Mouse (Mus musculus): ENCODE results near the gene Sim2. TPM values are rescaled to one million over a fixed set of nuclear protein-coding genes. Genes with fewer than 3 reads are reported as not detected.

The Sim2 gene
- polyA plus RNA-seq, 1 experiment from 2014 or later = 1.1 TPM

DNA sequence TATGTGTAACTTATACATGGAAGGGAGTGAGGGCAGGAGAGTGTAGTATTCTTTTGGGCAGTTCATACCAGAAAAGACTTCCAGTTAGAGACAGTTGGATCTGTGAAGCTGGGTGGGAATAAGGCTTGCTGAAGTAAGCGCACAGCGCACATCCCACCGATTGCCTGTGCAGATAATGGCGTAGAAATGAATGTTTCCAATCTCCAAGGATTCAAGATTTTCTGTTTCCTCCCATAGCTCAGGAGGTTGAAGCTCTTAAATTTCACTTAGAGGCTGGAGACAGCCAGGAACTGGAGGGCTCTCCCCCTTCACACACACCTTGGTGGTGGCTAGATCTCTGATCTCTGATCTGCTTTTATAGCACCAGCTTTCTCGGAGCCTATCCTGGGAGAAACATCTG is 3.1 kb upstream of the Sim2 start:
- Histone ChIP-seq H3K4me3 (replicated peaks) (no peak overlapping the region), H3K9me3 (no peaks in the 10 kb centered on the region), H3K27ac (no peak overlapping the region), H3K27me3 (peaks cover 96% of the 10 kb centered on the region), H3K4me2 (no peak overlapping the region), H3K4me1 (peaks cover 23% of the 10 kb centered on the region), H3K9ac (no peak overlapping the region), H3K36me3 (replicated peaks) (no peaks in the 10 kb centered on the region)
- no peak for ATAC-seq (ENCODE audit: low FRiP score)
- 15% methylated on average over 5 of the region's 5 CpGs for WGBS

DNA sequence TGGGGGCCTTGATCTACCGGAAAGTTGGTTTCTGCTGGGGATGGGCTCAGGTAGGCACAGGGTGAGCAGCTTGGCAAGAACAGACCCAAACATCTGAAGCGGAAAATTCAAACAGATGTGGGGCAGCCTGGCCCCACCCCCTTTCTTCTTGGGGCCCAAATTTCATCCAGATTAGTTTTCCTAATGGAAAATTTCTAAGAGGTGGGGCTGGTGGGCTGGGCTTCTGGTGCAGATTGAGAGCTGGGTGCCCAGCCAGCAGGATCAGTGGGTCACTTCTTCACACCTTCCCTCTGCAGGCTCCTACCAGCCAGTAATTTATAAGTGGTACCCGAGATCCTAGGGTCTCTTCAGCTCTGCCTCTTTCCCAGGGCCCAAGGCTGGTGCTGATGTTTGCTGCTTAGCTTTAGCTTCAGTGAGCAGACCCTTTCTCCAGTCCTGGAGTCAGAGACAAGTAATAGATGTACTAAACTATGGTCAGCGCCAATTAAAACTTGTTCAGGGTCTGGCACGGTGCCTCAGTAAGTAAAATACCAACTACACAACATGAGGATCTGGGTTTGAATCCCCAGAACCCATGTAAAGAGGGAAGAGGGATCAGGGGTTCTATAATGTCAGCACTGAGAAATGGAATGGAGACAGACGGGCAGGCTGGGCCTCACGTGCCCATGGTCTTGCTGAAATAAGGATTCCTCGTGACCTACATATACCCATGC is 2.6 kb upstream of the Sim2 start:
- peaks cover 96% of the 10 kb centered on the region for H3K27me3 ChIP-seq
- no peak overlapping the region for H3K9ac ChIP-seq
- peaks cover 24% of the 10 kb centered on the region for H3K4me1 ChIP-seq
- WGBS = 3% methylated on average over 8 of the region's 8 CpGs
- no peak overlapping the region for H3K27ac ChIP-seq
- no peaks in the 10 kb centered on the region for H3K36me3 ChIP-seq (replicated peaks)
- H3K9me3 ChIP-seq = no peaks in the 10 kb centered on the region
- H3K4me2 ChIP-seq = no peak overlapping the region
- H3K4me3 ChIP-seq (replicated peaks) = no peak overlapping the region
- ATAC-seq (ENCODE audit: low FRiP score) = no peak

- Histone ChIP-seq H3K27me3 (peaks cover 96% of the 10 kb centered on the region), H3K9ac (no peak overlapping the region), H3K27ac (no peak overlapping the region), H3K36me3 (replicated peaks) (no peaks in the 10 kb centered on the region), H3K4me1 (peaks cover 29% of the 10 kb centered on the region), H3K9me3 (no peaks in the 10 kb centered on the region), H3K4me2 (no peak overlapping the region), H3K4me3 (replicated peaks) (no peak overlapping the region)
- no peak for ATAC-seq (ENCODE audit: low FRiP score)
- under 1% methylated on average over 46 of the region's 46 CpGs for WGBS
Observed at GRCm38 (mm10) chr16:94082960-94083847, 1.5 kb upstream of the Sim2 start.

DNA sequence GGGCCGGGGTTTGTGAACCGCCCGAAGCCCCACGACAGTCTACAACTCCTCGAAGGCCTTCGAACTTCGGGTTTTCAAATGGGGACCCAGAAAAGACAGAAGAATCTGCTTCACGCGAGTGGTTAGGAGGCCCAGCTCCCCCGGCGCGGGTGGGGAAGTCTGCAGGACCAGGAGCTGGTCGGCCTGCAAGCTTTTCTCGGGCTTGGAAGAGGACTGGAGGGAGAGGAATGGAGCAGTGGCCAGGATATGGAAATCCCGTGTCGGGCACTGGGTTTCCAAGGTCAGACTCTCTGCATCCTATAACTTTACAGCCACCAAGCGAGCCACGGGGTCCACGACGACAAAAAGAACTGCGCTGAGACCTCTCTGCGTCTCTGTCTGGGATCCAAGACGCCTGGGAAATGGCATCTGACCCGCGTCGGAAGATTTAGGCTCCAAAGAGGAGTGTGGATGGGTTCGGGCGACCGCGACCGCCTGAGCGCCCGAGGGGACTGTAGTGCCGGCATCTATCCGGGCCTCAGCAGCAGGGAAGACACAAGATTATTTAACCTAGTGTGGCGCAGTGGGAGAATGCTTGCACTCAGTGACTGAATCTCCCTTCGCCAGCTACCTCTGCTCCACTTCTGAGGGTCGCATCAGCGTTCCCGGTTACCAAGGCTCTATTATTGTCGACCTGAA is 744 bp upstream of the Sim2 start:
- ATAC-seq (ENCODE audit: low FRiP score) = no peak
- no peaks in the 10 kb centered on the region for H3K9me3 ChIP-seq
- H3K4me2 ChIP-seq = 0 out of 2 replicates have a peak overlapping the region, but pooled peaks have one; percentile 52
- no peak overlapping the region for H3K9ac ChIP-seq
- H3K27me3 ChIP-seq = peaks cover 96% of the 10 kb centered on the region
- no peak overlapping the region for H3K27ac ChIP-seq
- peak overlapping the region; percentile 38 for H3K4me3 ChIP-seq (replicated peaks)
- no peaks in the 10 kb centered on the region for H3K36me3 ChIP-seq (replicated peaks)
- H3K4me1 ChIP-seq = peaks cover 29% of the 10 kb centered on the region
- WGBS = under 1% methylated on average over 41 of the region's 41 CpGs

GRCm38 (mm10) chr16:94085603-94086285 is 1.0 kb downstream of the Sim2 start:
- WGBS = under 1% methylated on average over 57 of the region's 57 CpGs
- peaks cover 99% of the 10 kb centered on the region for H3K27me3 ChIP-seq
- H3K4me1 ChIP-seq = peaks cover 23% of the 10 kb centered on the region
- H3K9me3 ChIP-seq = no peaks in the 10 kb centered on the region
- no peaks in the 10 kb centered on the region for H3K36me3 ChIP-seq (replicated peaks)
- no peak overlapping the region; the same call in 1 of the 2 replicates for H3K27ac ChIP-seq
- peak overlapping the region; percentile 25; the same call in 1 of the 2 replicates for H3K9ac ChIP-seq
- no peak for ATAC-seq (ENCODE audit: low FRiP score)
- H3K4me2 ChIP-seq = peak overlapping the region; percentile 52
- peak overlapping the region; percentile 38 for H3K4me3 ChIP-seq (replicated peaks)

DNA sequence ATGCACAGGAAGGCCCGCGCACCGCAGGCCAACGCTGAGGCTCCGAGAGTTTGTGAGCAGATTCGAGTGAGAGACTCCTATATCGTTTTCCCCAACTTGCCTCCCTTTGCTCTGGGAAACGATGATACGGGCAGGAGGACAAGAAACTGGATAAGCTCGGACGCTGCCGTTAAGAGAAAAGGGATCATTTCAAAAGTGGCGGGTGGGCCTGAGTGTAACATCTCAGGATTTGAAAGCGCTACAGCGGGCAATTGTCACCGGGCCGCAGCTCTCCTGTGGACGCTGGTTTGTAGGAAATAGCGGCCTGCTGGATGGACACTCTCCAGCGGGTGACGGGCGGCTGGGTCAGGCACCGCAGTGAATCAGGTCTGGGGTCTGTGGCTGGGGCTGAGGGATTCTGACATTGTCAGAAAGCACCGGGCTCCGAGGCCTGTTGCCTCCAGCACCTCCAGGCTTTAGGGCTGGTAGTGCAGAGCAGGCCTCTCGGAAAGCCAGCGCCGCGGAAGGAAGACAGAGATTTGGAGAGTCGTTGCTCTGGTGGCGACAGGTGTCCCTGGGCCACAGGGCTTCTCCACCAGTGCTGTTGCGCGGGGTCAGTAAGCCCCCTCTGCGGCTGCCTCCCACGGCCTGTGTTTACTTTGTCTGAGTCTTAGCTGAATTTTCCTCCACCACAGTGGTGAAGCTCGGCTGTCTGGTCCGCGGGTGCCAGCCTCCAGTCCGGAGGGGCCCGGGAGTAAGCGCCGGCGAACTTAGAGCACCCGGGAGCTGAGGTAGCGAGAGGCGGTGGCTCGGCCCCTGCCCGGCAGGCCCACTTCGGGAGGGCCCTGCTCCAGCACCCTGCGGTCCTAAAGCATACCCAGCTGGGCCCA is 2.2 kb downstream of the Sim2 start:
- H3K27ac ChIP-seq = no peak overlapping the region
- H3K9me3 ChIP-seq = no peaks in the 10 kb centered on the region
- no peak for ATAC-seq (ENCODE audit: low FRiP score)
- no peak overlapping the region for H3K9ac ChIP-seq
- H3K27me3 ChIP-seq = peaks cover 99% of the 10 kb centered on the region
- H3K36me3 ChIP-seq (replicated peaks) = no peaks in the 10 kb centered on the region
- H3K4me3 ChIP-seq (replicated peaks) = peak overlapping the region; percentile 18
- peaks cover 23% of the 10 kb centered on the region for H3K4me1 ChIP-seq
- no peak overlapping the region for H3K4me2 ChIP-seq
- under 1% methylated on average over 50 of the region's 50 CpGs for WGBS

DNA sequence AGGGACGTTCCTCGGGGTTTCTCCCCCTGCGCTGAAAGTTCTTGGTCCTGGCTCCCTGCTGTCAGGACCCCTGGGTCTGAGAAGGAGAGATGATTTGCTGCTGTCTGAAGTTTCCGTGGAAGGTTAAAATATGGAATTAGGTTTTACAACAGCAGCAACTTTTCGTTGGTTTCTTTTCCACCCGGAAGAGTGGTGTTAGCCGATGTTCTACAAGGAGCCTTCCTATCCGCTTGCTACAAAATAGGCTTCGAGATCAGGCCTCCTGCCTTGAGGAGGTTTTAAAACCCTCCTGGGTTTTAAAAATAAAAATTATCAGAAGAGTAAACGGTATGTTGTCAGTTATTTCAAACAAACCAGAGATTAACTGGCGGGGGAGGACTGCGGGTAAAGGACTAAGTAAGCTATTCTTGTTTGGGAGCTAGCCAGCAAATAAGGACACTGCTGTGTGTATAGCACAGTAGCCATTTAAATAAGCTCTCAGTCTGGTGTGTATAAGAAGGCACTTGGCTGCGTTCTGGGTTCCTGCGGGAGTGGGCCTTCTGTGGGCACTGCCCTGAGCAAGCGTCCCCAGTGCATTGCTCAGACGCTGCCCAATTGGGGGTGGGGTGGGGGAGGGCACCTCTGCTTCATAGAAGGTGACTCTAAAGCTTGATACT is 3.0 kb downstream of the Sim2 start:
- H3K9me3 ChIP-seq = no peaks in the 10 kb centered on the region
- 1% methylated on average over 16 of the region's 16 CpGs for WGBS
- no peak overlapping the region for H3K9ac ChIP-seq
- peak overlapping the region; percentile 18 for H3K4me3 ChIP-seq (replicated peaks)
- H3K27ac ChIP-seq = no peak overlapping the region
- ATAC-seq (ENCODE audit: low FRiP score) = no peak
- no peaks in the 10 kb centered on the region for H3K36me3 ChIP-seq (replicated peaks)
- H3K4me2 ChIP-seq = no peak overlapping the region
- H3K27me3 ChIP-seq = peaks cover 99% of the 10 kb centered on the region
- H3K4me1 ChIP-seq = peaks cover 23% of the 10 kb centered on the region

GRCm38 (mm10) chr16:94088226-94088748 is 3.6 kb downstream of the Sim2 start:
- Histone ChIP-seq H3K9ac (no peak overlapping the region), H3K4me1 (peaks cover 23% of the 10 kb centered on the region), H3K4me3 (replicated peaks) (no peak overlapping the region), H3K9me3 (no peaks in the 10 kb centered on the region), H3K4me2 (no peak overlapping the region), H3K27me3 (peaks cover 99% of the 10 kb centered on the region), H3K27ac (no peak overlapping the region), H3K36me3 (replicated peaks) (no peaks in the 10 kb centered on the region)
- WGBS = 2% methylated on average over 11 of the region's 11 CpGs
- ATAC-seq (ENCODE audit: low FRiP score) = no peak

DNA sequence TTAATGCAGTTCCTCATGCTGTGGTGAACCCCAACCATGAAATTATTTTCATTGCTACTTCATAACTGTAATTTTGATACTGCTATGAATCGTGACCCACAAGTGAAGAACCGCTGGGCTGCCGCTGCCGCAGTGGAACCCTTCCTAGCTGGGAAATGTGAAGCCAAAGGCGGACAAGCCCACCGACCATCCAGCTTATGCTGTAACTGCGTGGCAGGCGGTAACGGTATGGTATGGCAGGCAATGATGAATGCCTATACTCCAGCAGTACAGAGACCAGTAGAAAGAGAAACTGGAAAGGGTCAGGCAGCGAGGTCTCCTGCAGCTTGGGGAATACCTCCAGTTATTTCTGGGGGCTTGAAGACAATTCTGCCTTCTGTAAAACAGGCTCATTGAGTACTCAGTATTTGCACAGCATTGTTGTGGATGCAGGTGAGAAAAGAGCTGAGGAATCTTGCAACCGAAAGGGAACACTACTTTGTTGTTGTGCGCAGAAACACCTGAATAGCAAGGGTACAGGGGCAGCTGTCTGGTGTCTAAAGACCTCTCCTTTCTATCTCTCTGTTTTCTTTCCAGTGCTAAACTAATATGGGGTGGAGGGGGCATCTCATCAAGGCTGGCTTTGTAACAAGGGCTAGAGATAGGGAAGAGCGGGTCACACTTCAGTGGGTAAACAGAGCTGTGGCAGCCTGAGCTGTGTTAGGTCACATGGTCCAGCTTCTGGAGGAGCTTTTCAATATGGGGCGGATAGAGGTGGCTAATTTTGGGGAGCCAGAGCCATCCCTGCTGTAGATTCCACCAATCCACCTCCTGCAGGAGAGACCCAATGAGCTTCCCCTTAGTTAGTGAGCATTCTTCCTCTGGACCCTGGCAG is 4.3 kb downstream of the Sim2 start:
- H3K27me3 ChIP-seq = peaks cover 99% of the 10 kb centered on the region
- no peak overlapping the region for H3K4me2 ChIP-seq
- no peak for ATAC-seq (ENCODE audit: low FRiP score)
- no peaks in the 10 kb centered on the region for H3K36me3 ChIP-seq (replicated peaks)
- H3K9me3 ChIP-seq = no peaks in the 10 kb centered on the region
- no peak overlapping the region for H3K27ac ChIP-seq
- peaks cover 23% of the 10 kb centered on the region for H3K4me1 ChIP-seq
- no peak overlapping the region for H3K4me3 ChIP-seq (replicated peaks)
- no peak overlapping the region for H3K9ac ChIP-seq
- WGBS = 5% methylated on average over 14 of the region's 14 CpGs

DNA sequence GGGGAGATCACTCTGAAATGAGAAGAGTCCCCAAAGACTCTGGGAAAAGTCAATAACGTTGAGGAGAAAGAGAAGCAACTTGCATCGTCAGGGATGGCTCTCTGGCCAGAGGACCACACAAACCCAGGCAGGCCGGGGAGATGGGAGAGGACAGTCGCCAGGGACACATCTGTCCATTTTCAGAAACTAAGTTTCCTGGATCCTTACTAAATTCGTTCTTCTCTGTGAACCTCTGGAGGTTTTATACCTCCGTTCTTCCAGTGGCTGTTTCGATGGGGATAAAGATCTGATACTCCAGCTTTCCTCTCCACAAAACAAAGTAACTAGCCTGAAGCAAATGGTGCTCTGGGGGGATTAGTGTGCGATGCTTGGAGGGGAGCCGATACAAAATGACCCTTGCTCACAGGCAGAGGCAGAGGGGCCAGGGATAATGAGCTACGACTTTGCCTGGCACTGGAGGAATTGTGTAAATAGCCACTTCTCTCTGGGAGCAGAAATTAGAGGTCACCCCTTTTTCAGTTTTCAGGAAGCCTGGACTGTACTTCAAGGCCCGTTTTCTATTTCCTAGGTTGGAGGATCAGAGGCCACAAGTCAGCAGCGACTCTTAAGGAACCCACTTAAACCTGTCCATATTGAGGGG is 7.9 kb downstream of the Sim2 start:
- Histone ChIP-seq H3K4me1 (peaks cover 5% of the 10 kb centered on the region), H3K36me3 (replicated peaks) (no peaks in the 10 kb centered on the region), H3K4me3 (replicated peaks) (no peak overlapping the region), H3K27me3 (peaks cover 92% of the 10 kb centered on the region), H3K4me2 (no peak overlapping the region), H3K27ac (no peak overlapping the region), H3K9me3 (no peaks in the 10 kb centered on the region), H3K9ac (no peak overlapping the region)
- WGBS = under 1% methylated on average over 12 of the region's 12 CpGs
- no peak for ATAC-seq (ENCODE audit: low FRiP score)
